In genomic region chr19:37375755-37376615, GRCm38 (mm10) we compare ENCODE assay signal across 8 mouse cellular contexts. TPM values are rescaled to one million over a fixed set of nuclear protein-coding genes. Genes with fewer than 3 reads are reported as not detected.
DNase-seq lines count a peak whose midpoint lies in the region; ATAC-seq and TF ChIP-seq lines count a peak whose summit lies in the region.

Gene Kif11, plus strand, starts transcription at chr19:37376403.

- WGBS in embryonic facial prominence, embryonic 13.5 days = under 1% methylated on average over 73 of the region's 73 CpGs
- WGBS in kidney, adult 2 months = under 1% methylated on average over 73 of the region's 73 CpGs
- WGBS in limb, embryonic 12.5 days = under 1% methylated on average over 73 of the region's 73 CpGs
- WGBS in midbrain, embryonic 15.5 days = under 1% methylated on average over 73 of the region's 73 CpGs
- under 1% methylated on average over 73 of the region's 73 CpGs for WGBS in spleen, adult 2 months

- H3K36me3 ChIP-seq in embryonic facial prominence, embryonic 13.5 days = no peaks in the 10 kb centered on the region
- H3K36me3 ChIP-seq in kidney, adult 2 months (ENCODE audit: control insufficient read depth, insufficient read depth, low read length) = no peaks in the 10 kb centered on the region
- H3K36me3 ChIP-seq in limb, embryonic 12.5 days = no peaks in the 10 kb centered on the region
- no peaks in the 10 kb centered on the region for H3K36me3 ChIP-seq in midbrain, embryonic 15.5 days (replicated peaks)
- no peaks in the 10 kb centered on the region for H3K36me3 ChIP-seq in spleen, adult 2 months (ENCODE audit: control insufficient read depth, insufficient read depth, low read length)

- H3K27ac ChIP-seq in embryonic facial prominence, embryonic 13.5 days = peak within 1 kb of the TSS; percentile 98
- peak within 1 kb of the TSS; percentile 82 for H3K27ac ChIP-seq in kidney, adult 2 months (ENCODE audit: insufficient read depth, low read depth, low read length)
- H3K27ac ChIP-seq in limb, embryonic 12.5 days = peak within 1 kb of the TSS; percentile 96
- peak within 1 kb of the TSS; percentile 90 for H3K27ac ChIP-seq in midbrain, embryonic 15.5 days
- H3K27ac ChIP-seq in spleen, adult 2 months (ENCODE audit: insufficient read depth, low read length) = peak within 1 kb of the TSS; percentile 88

- no peak for TF ChIP-seq CTCF in kidney, adult 2 months (conservative IDR thresholded peaks at IDR 0.05; ENCODE audit: insufficient read depth, insufficient read length, low read depth, low read length)
- TF ChIP-seq CTCF in spleen, adult 2 months (IDR thresholded peaks at IDR 0.05; ENCODE audit: extremely low read depth, insufficient read depth, insufficient read length, insufficient replicate concordance) = no peak

- H3K9me3 ChIP-seq in embryonic facial prominence, embryonic 13.5 days = no peaks in the 10 kb centered on the region
- H3K9me3 ChIP-seq in limb, embryonic 12.5 days = no peaks in the 10 kb centered on the region
- no peaks in the 10 kb centered on the region for H3K9me3 ChIP-seq in midbrain, embryonic 15.5 days

- peak within 1 kb of the TSS; percentile 68 for H3K4me2 ChIP-seq in embryonic facial prominence, embryonic 13.5 days
- peak within 1 kb of the TSS; percentile 70 for H3K4me2 ChIP-seq in limb, embryonic 12.5 days
- H3K4me2 ChIP-seq in midbrain, embryonic 15.5 days = peak within 1 kb of the TSS; percentile 83

- peak; percentile 98 for ATAC-seq in embryonic facial prominence, embryonic 13.5 days (ENCODE audit: insufficient number of reproducible peaks, insufficient read depth, low FRiP score, low TSS enrichment, low read depth)
- ATAC-seq in limb, embryonic 12.5 days (ENCODE audit: insufficient number of reproducible peaks, insufficient read depth, low FRiP score, low TSS enrichment, low read depth) = peak; percentile 97
- peak; percentile 100 for ATAC-seq in midbrain, embryonic 15.5 days (replicated peaks)

- TF ChIP-seq POLR2A in kidney, adult 2 months (IDR thresholded peaks at IDR 0.05; ENCODE audit: low read depth, low read length) = peak; percentile 85
- peak; percentile 74 for TF ChIP-seq POLR2A in spleen, adult 2 months (IDR thresholded peaks at IDR 0.05; ENCODE audit: low read depth, low read length)

- H3K4me3 ChIP-seq in embryonic facial prominence, embryonic 13.5 days = peak within 1 kb of the TSS; percentile 86
- H3K4me3 ChIP-seq in kidney, adult 2 months (ENCODE audit: insufficient read depth, low read depth, low read length) = peak within 1 kb of the TSS; percentile 76
- H3K4me3 ChIP-seq in limb, embryonic 12.5 days (replicated peaks) = peak within 1 kb of the TSS; percentile 86
- peak within 1 kb of the TSS; percentile 72 for H3K4me3 ChIP-seq in midbrain, embryonic 15.5 days
- H3K4me3 ChIP-seq in spleen, adult 2 months (ENCODE audit: extremely low read depth, insufficient read depth, insufficient read length) = peak within 1 kb of the TSS; percentile 90

- peak; percentile 98 for DNase-seq in 3134 (ENCODE audit: extremely low read depth, insufficient read length, low spot score)
- DNase-seq in adrenal gland, postnatal 36 days = peak; percentile 94 to 95
- DNase-seq in heart, adult 18-20 months = peak; percentile 98
- DNase-seq in kidney, adult 2 months = peak; percentile 98
- DNase-seq in spleen, adult 2 months (ENCODE audit: low read depth in 1 of 2, low spot score in 2 of 2) = peak; percentile 90 to 94

- peak within 1 kb of the TSS; percentile 79 for H3K9ac ChIP-seq in embryonic facial prominence, embryonic 13.5 days
- H3K9ac ChIP-seq in limb, embryonic 12.5 days (replicated peaks) = peak within 1 kb of the TSS; percentile 81
- peak within 1 kb of the TSS; percentile 54 for H3K9ac ChIP-seq in midbrain, embryonic 15.5 days

- H3K27me3 ChIP-seq in embryonic facial prominence, embryonic 13.5 days = no peaks in the 10 kb centered on the region
- no peaks in the 10 kb centered on the region for H3K27me3 ChIP-seq in kidney, adult 2 months (replicated peaks; ENCODE audit: control insufficient read depth, insufficient read depth, low read length)
- H3K27me3 ChIP-seq in limb, embryonic 12.5 days = no peaks in the 10 kb centered on the region
- H3K27me3 ChIP-seq in midbrain, embryonic 15.5 days (replicated peaks) = no peaks in the 10 kb centered on the region
- no peaks in the 10 kb centered on the region for H3K27me3 ChIP-seq in spleen, adult 2 months (ENCODE audit: control insufficient read depth, insufficient read depth, low read length)

- H3K4me1 ChIP-seq in embryonic facial prominence, embryonic 13.5 days = peaks cover 12% of the 10 kb centered on the region
- H3K4me1 ChIP-seq in kidney, adult 2 months (ENCODE audit: control insufficient read depth, insufficient read depth, low read length) = peaks cover 3% of the 10 kb centered on the region; the same call in 1 of the 2 replicates
- peaks cover 23% of the 10 kb centered on the region for H3K4me1 ChIP-seq in limb, embryonic 12.5 days (replicated peaks)
- peaks cover 14% of the 10 kb centered on the region for H3K4me1 ChIP-seq in midbrain, embryonic 15.5 days
- H3K4me1 ChIP-seq in spleen, adult 2 months (ENCODE audit: control insufficient read depth, insufficient read depth, insufficient read length) = peaks cover 2% of the 10 kb centered on the region; the same call in 1 of the 2 replicates

RNA-seq across cellular contexts. Expression of gene Kif11, which starts in this region (rescaled TPM):
- total RNA-seq in adrenal gland, postnatal 36 days (2021) = 1 to 10 TPM; 3.2 to 3.3 TPM
- polyA plus RNA-seq in embryonic facial prominence, embryonic 13.5 days (2015; fragmentation: Nextera tagmentation; extraction: Ambion mirVana) = 61.9 and 62.6 TPM in 2 replicates
- under 1 TPM; 0.40 to 0.49 TPM for total RNA-seq in heart, adult 18-20 months (2021)
- polyA plus RNA-seq in kidney, adult 2 months (2012; rRNA removed) = 0.18 and 0.30 TPM in 2 replicates
- polyA plus RNA-seq in limb, embryonic 12.5 days (2016; fragmentation: Nextera tagmentation; extraction: Ambion mirVana) = 89.1 and 89.4 TPM in 2 replicates
- polyA plus RNA-seq in midbrain, embryonic 15.5 days (2015; fragmentation: Nextera tagmentation; extraction: Ambion mirVana) = 8.4 and 11.3 TPM in 2 replicates
- polyA plus RNA-seq in spleen, adult 2 months (2012; rRNA removed) = 2.1 TPM in 2 replicates

Comparison
In these comparisons a context has a peak if more than half of its experiments do, and no peak if none do; other contexts are left out.
1. Peak in every context shown above with its lines: DNase-seq, ATAC-seq, H3K4me3 ChIP-seq and H3K27ac ChIP-seq.
2. Peak in DNase-seq in heart, adult 18-20 months; RNA of the gene not detected or under 1 TPM.
3. Peak in DNase-seq, H3K4me3 ChIP-seq and H3K27ac ChIP-seq in kidney, adult 2 months; RNA of the gene not detected or under 1 TPM.